Mouse (Mus musculus): Measurements from ENCODE around the gene Rabgap1l. TPM values are rescaled to one million over a fixed set of nuclear protein-coding genes. Genes with fewer than 3 reads are reported as not detected.

The Rabgap1l gene
- total and polyA plus RNA-seq, 3 experiments = 12.9 to 325 (median 302) TPM

DNA sequence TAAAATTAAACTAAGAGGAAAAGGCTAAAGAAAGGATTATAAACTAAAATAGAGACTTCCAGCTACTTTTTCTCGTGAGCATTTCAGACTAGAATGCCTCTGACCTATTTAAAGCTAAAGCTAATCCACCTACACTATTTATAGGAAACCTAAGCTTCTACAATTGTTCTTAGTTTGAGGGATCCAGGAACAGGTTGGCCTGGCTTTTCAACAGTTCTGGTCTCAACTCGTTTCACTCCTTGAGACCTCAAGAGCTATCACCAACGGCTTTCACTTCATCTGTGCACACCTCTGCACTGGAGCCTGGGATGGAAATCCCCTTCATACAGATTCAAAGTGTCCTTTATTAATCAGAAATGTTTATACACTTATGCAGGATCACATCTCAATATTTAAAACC lies 271.1 kb downstream of the Rabgap1l start:
- no peak for ATAC-seq (ENCODE audit: extremely low read depth, insufficient number of reproducible peaks, low FRiP score, poor library complexity, severe bottlenecking)
- H3K27me3 ChIP-seq (ENCODE audit: insufficient read depth, low read length) = no peaks in the 10 kb centered on the region
- TF ChIP-seq POLR2AphosphoS5 (IDR thresholded peaks at IDR 0.05; ENCODE audit: insufficient replicate concordance, low read depth, low read length) (no peak), CTCF (IDR thresholded peaks at IDR 0.05; ENCODE audit: low read depth, low read length) (no peak), TAL1 (conservative IDR thresholded peaks at IDR 0.05; ENCODE audit: low read depth, low read length) (no peak), GATA1 (IDR thresholded peaks at IDR 0.05; ENCODE audit: borderline replicate concordance, low read length) (no peak), GATA2 (IDR thresholded peaks at IDR 0.05; ENCODE audit: borderline replicate concordance, low read depth, low read length) (no peak)
- H3K36me3 ChIP-seq (replicated peaks) = peaks cover under 1% of the 10 kb centered on the region
- H3K9me3 ChIP-seq (replicated peaks) = no peaks in the 10 kb centered on the region
- no peaks in the 10 kb centered on the region; the same call in 1 of the 2 replicates for H3K4me1 ChIP-seq (ENCODE audit: insufficient read depth, low read depth, low read length)
- no peak for DNase-seq (ENCODE audit: low spot score)
- H3K4me3 ChIP-seq (ENCODE audit: low read depth, low read length) = no peak overlapping the region

DNA sequence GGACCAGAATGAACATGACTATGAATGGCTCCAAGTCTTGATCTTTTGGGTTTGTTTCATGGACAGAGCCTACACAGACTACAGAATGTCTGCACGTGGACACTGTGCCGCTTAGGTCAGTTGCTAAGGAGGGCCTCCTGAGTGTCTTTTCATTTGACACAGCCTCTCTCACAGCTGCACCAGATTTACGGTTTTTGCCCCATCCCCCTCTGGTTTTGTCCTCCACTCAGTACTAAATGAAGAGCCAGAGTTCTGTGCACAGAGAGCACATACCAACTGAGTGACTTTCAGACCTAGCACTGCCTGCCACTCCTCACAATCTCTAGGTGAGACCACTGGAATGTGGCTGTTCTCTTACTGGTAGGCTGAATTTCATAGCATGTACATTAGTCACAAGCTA lies 272.3 kb downstream of the Rabgap1l start:
- no peaks in the 10 kb centered on the region for H3K27me3 ChIP-seq (ENCODE audit: insufficient read depth, low read length)
- H3K9me3 ChIP-seq (replicated peaks) = no peaks in the 10 kb centered on the region
- no peaks in the 10 kb centered on the region; the same call in 1 of the 2 replicates for H3K4me1 ChIP-seq (ENCODE audit: insufficient read depth, low read depth, low read length)
- peaks cover 5% of the 10 kb centered on the region for H3K36me3 ChIP-seq (replicated peaks)
- TF ChIP-seq POLR2AphosphoS5 (IDR thresholded peaks at IDR 0.05; ENCODE audit: insufficient replicate concordance, low read depth, low read length) = no peak
- no peak for DNase-seq (ENCODE audit: low spot score)
- no peak for ATAC-seq (ENCODE audit: extremely low read depth, insufficient number of reproducible peaks, low FRiP score, poor library complexity, severe bottlenecking)
- H3K4me3 ChIP-seq (ENCODE audit: low read depth, low read length) = no peak overlapping the region

DNA sequence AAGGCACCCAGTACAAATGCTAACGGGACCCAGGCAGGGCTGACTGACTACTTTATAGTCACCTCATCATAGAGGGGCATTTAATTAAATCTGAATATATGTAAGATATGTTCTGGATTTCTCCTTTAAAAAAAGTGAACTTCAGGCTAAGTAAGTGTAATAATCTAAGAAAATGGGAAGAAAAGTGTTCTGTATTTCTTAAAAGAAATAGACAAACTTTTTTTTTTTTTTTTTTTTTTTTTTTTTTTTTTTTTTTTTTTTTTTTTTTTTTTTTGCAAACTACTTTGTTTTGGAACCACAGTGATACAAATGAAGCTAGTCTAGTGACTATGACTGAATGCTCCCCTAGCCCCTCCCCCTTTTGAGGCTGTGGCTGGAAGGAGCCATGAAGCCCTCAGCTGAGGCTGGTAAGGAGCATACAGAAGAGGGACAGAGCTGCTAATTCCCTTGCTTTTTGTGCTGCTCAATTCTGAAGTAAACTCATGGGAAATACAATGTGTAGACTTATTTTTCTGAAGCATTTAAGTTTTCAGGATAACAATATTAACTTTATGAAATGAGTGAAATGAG lies 273.0 kb downstream of the Rabgap1l start:
- ATAC-seq (ENCODE audit: extremely low read depth, insufficient number of reproducible peaks, low FRiP score, poor library complexity, severe bottlenecking) (no peak), DNase-seq (ENCODE audit: low spot score) (no peak)
- Histone ChIP-seq H3K4me3 (ENCODE audit: low read depth, low read length) (no peak overlapping the region), H3K4me1 (ENCODE audit: insufficient read depth, low read depth, low read length) (no peaks in the 10 kb centered on the region; the same call in 1 of the 2 replicates), H3K9me3 (replicated peaks) (no peaks in the 10 kb centered on the region), H3K36me3 (replicated peaks) (peaks cover 5% of the 10 kb centered on the region), H3K27me3 (ENCODE audit: insufficient read depth, low read length) (no peaks in the 10 kb centered on the region)
- TF ChIP-seq TAL1 (conservative IDR thresholded peaks at IDR 0.05; ENCODE audit: low read depth, low read length) = no peak
- TF ChIP-seq GATA1 (IDR thresholded peaks at IDR 0.05; ENCODE audit: borderline replicate concordance, low read length) = no peak
- TF ChIP-seq POLR2AphosphoS5 (IDR thresholded peaks at IDR 0.05; ENCODE audit: insufficient replicate concordance, low read depth, low read length) = no peak
- TF ChIP-seq CTCF (IDR thresholded peaks at IDR 0.05; ENCODE audit: low read depth, low read length) = no peak
- no peak for TF ChIP-seq GATA2 (IDR thresholded peaks at IDR 0.05; ENCODE audit: borderline replicate concordance, low read depth, low read length)

DNA sequence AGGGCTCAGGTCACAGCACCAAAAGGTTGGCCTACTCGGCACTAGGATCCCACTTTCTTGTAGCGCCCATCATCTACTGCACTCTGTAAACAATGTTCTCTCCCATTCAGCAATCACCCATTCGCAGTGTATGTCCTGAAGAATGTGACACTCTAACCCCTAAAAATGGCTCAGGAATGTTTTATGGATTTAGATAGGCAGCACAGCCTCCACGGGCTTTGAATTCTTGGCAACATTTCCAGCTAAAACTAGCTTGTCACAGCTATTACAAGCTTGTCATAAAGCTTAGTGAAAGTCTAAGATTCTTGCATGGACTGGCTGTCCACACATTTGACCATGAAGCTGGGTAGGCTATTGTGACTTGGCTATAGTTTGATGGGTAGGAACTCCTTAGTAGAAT lies 274.5 kb downstream of the Rabgap1l start:
- Histone ChIP-seq H3K4me1 (ENCODE audit: insufficient read depth, low read depth, low read length) (no peaks in the 10 kb centered on the region), H3K4me3 (ENCODE audit: low read depth, low read length) (no peak overlapping the region), H3K27me3 (ENCODE audit: insufficient read depth, low read length) (no peaks in the 10 kb centered on the region), H3K9me3 (replicated peaks) (no peaks in the 10 kb centered on the region), H3K36me3 (replicated peaks) (peaks cover 5% of the 10 kb centered on the region)
- TF ChIP-seq GATA2 (IDR thresholded peaks at IDR 0.05; ENCODE audit: borderline replicate concordance, low read depth, low read length) (no peak), TAL1 (conservative IDR thresholded peaks at IDR 0.05; ENCODE audit: low read depth, low read length) (no peak), POLR2AphosphoS5 (IDR thresholded peaks at IDR 0.05; ENCODE audit: insufficient replicate concordance, low read depth, low read length) (no peak), CTCF (IDR thresholded peaks at IDR 0.05; ENCODE audit: low read depth, low read length) (no peak), GATA1 (IDR thresholded peaks at IDR 0.05; ENCODE audit: borderline replicate concordance, low read length) (no peak)
- ATAC-seq (ENCODE audit: extremely low read depth, insufficient number of reproducible peaks, low FRiP score, poor library complexity, severe bottlenecking) = no peak
- DNase-seq (ENCODE audit: low spot score) = no peak

DNA sequence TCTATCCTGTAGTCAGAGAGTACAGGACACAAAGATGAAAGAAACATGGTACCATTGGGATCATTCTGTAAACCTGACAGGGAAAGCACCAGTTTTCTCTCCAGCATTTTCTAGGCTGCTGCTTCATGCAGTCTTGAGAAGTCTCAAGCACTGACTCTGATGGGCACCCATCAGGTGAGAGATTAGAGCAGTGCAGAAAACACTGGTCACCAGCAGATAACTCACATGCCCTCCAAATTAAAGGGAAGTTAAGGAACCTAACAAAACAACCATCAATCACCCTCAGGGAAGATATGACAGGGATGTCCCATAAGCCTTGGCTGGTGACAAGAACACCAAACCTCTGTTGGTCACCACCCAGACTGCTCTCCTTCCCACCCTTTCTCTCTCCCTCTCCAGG lies 285.2 kb downstream of the Rabgap1l start:
- DNase-seq (ENCODE audit: low spot score) = no peak
- peaks cover 4% of the 10 kb centered on the region for H3K36me3 ChIP-seq (replicated peaks)
- H3K27me3 ChIP-seq (ENCODE audit: insufficient read depth, low read length) = no peaks in the 10 kb centered on the region
- no peak overlapping the region for H3K4me3 ChIP-seq (ENCODE audit: low read depth, low read length)
- TF ChIP-seq CTCF (IDR thresholded peaks at IDR 0.05; ENCODE audit: low read depth, low read length) = no peak
- TF ChIP-seq POLR2AphosphoS5 (IDR thresholded peaks at IDR 0.05; ENCODE audit: insufficient replicate concordance, low read depth, low read length) = no peak
- no peak for TF ChIP-seq GATA2 (IDR thresholded peaks at IDR 0.05; ENCODE audit: borderline replicate concordance, low read depth, low read length)
- TF ChIP-seq TAL1 (conservative IDR thresholded peaks at IDR 0.05; ENCODE audit: low read depth, low read length) = no peak
- no peak for TF ChIP-seq GATA1 (IDR thresholded peaks at IDR 0.05; ENCODE audit: borderline replicate concordance, low read length)
- H3K9me3 ChIP-seq (replicated peaks) = no peaks in the 10 kb centered on the region
- H3K4me1 ChIP-seq (ENCODE audit: insufficient read depth, low read depth, low read length) = no peaks in the 10 kb centered on the region
- no peak for ATAC-seq (ENCODE audit: extremely low read depth, insufficient number of reproducible peaks, low FRiP score, poor library complexity, severe bottlenecking)

DNA sequence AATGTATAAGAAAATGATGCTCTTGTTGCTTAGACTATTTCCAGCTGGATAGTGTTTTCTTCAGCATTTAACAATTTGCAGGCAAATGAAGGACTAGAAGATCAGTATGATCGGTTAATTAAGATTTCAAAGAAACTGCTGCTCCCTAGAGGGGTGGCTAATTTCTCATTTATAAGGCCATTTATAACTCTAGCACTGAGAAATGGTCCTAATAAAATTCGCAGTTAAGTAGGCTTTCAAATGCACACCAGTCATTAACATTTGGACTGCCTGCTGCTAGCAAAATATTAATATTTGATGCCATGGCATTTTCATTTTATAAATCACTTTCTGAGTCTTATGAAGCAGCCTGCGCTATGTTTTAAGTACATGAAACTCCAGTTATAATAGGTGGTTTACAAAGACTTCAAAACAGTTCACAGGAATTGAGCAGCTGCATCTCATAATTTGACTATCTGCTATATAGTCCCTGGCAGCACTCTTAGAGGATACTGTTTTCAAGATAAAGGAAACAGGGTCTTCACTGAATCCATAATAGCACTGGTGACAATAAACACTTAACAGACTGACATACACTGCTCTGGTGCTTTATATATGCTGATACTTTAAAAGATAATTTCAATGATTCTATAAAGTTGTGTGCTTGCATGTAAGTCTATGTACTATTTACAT lies 296.0 kb downstream of the Rabgap1l start:
- Histone ChIP-seq H3K4me3 (ENCODE audit: low read depth, low read length) (no peak overlapping the region), H3K36me3 (replicated peaks) (no peaks in the 10 kb centered on the region), H3K4me1 (ENCODE audit: insufficient read depth, low read depth, low read length) (no peaks in the 10 kb centered on the region), H3K9me3 (replicated peaks) (no peaks in the 10 kb centered on the region), H3K27me3 (ENCODE audit: insufficient read depth, low read length) (no peaks in the 10 kb centered on the region)
- TF ChIP-seq GATA2 (IDR thresholded peaks at IDR 0.05; ENCODE audit: borderline replicate concordance, low read depth, low read length) (no peak), TAL1 (conservative IDR thresholded peaks at IDR 0.05; ENCODE audit: low read depth, low read length) (no peak), CTCF (IDR thresholded peaks at IDR 0.05; ENCODE audit: low read depth, low read length) (no peak), GATA1 (IDR thresholded peaks at IDR 0.05; ENCODE audit: borderline replicate concordance, low read length) (no peak), POLR2AphosphoS5 (IDR thresholded peaks at IDR 0.05; ENCODE audit: insufficient replicate concordance, low read depth, low read length) (no peak)
- DNase-seq (ENCODE audit: low spot score) (no peak), ATAC-seq (ENCODE audit: extremely low read depth, insufficient number of reproducible peaks, low FRiP score, poor library complexity, severe bottlenecking) (no peak)

Measured in G1E (cell line).